Mouse (Mus musculus) midbrain, embryonic 16.5 days (tissue): ENCODE data around the gene Dapl1. TPM values are rescaled to one million over a fixed set of nuclear protein-coding genes. Genes with fewer than 3 reads are reported as not detected.

Experiments
- ATAC-seq: fragments of 200-750 bp; cut with Nextera tagmentation; 2 replicates; pipeline ENCODE4 v1.8.0; 2017; ENCODE audit warnings: moderate TSS enrichment
- H3K27ac ChIP-seq: fragments of 300-500 bp; sonication (generic); 2 replicates; pipeline ENCODE4 v1.5.1; 2014; ENCODE audit warnings: mild to moderate bottlenecking, low read length, mixed read lengths
- H3K27me3 ChIP-seq: fragments of 300-500 bp; sonication (generic); 2 replicates; pipeline ENCODE4 v1.6.1; 2014; ENCODE audit warnings: low read depth, low read length, mixed read lengths; ENCODE audit not compliant: control insufficient read depth, insufficient read depth
- H3K36me3 ChIP-seq: fragments of 300-500 bp; sonication (generic); 2 replicates; pipeline ENCODE4 v1.6.1; 2014; ENCODE audit warnings: mild to moderate bottlenecking, low read length, moderate library complexity, mixed read lengths; ENCODE audit not compliant: control insufficient read depth, insufficient read depth
- H3K4me1 ChIP-seq: fragments of 300-500 bp; sonication (generic); 2 replicates; pipeline ENCODE4 v1.6.1; 2014; ENCODE audit warnings: mild to moderate bottlenecking, low read length, mixed read lengths; ENCODE audit not compliant: control insufficient read depth, insufficient read depth
- H3K4me2 ChIP-seq: fragments of 300-500 bp; sonication (generic); 2 replicates; pipeline ENCODE4 v1.6.1; 2014; ENCODE audit warnings: mild to moderate bottlenecking, low read length, mixed read lengths
- H3K4me3 ChIP-seq: fragments of 300-500 bp; sonication (generic); 2 replicates; pipeline ENCODE4 v1.5.1; 2014; ENCODE audit warnings: low read depth, mild to moderate bottlenecking, low read length, moderate library complexity, mixed read lengths
- H3K9ac ChIP-seq: fragments of 300-500 bp; sonication (generic); 2 replicates; pipeline ENCODE4 v1.6.1; 2014; ENCODE audit warnings: low read depth, low read length, mixed read lengths
- H3K9me3 ChIP-seq: fragments of 300-500 bp; sonication (generic); replicated peaks from 2 replicates; pipeline ENCODE4 v1.6.1; 2014; ENCODE audit warnings: mild to moderate bottlenecking, low read length, mixed read lengths; ENCODE audit not compliant: control insufficient read depth, poor library complexity, severe bottlenecking
- WGBS: fragments of 180-500 bp; shearing (Covaris S2); extraction: QIAGEN DNeasy Blood & Tissue Kit; methylation state at CpG from one replicate; pipeline ENCODE4 v1.1.7; 2014; 5-methylcytosine and 5-hydroxymethylcytosine counted together
- polyA plus RNA-seq: library from polyadenylated mRNA; unstranded; fragments of >200 nt; fragmentation: Nextera tagmentation; extraction: Ambion mirVana; gene quantifications from 2 replicates; pipeline ENCODE4 v1.2.1, GENCODE M21; 2015

The Dapl1 gene
- polyA plus RNA-seq, result 0.67 and 1.6 TPM in 2 replicates

- Histone ChIP-seq H3K4me2 (no peak within 1 kb of the TSS), H3K4me1 (peaks cover 7% of the 10 kb centered on the region; the same call in 1 of the 2 replicates), H3K27ac (no peak within 1 kb of the TSS), H3K27me3 (no peaks in the 10 kb centered on the region), H3K36me3 (no peaks in the 10 kb centered on the region), H3K9me3 (no peaks in the 10 kb centered on the region), H3K4me3 (no peak within 1 kb of the TSS), H3K9ac (no peak within 1 kb of the TSS)
- 68% methylated on average over 9 of the region's 9 CpGs for WGBS
- ATAC-seq, result no peak
Measured at GRCm38 (mm10) chr2:59484438-59484837, at the start of gene Dapl1. TSS of gene Dapl1 (plus strand) at chr2:59484653.

- H3K9me3 ChIP-seq, result no peaks in the 10 kb centered on the region; the same call in 1 of the 2 replicates
- no peak overlapping the region for H3K4me2 ChIP-seq
- H3K4me1 ChIP-seq, result no peaks in the 10 kb centered on the region
- no peaks in the 10 kb centered on the region for H3K27me3 ChIP-seq
- no peak overlapping the region for H3K9ac ChIP-seq
- no peaks in the 10 kb centered on the region for H3K36me3 ChIP-seq
- no peak overlapping the region for H3K4me3 ChIP-seq
- WGBS, result 91% methylated on average over 9 of the region's 9 CpGs
- H3K27ac ChIP-seq, result no peak overlapping the region
- ATAC-seq, result no peak
Measured at GRCm38 (mm10) chr2:59434820-59435219, 49.6 kb upstream of the Dapl1 start.

- H3K9me3 ChIP-seq, result no peaks in the 10 kb centered on the region; the same call in 1 of the 2 replicates
- H3K36me3 ChIP-seq, result no peaks in the 10 kb centered on the region
- no peak overlapping the region for H3K4me3 ChIP-seq
- peak overlapping the region; percentile 48 for H3K4me2 ChIP-seq
- WGBS, result 73% methylated on average over 12 of the region's 12 CpGs
- H3K27ac ChIP-seq, result no peak overlapping the region
- H3K4me1 ChIP-seq, result no peaks in the 10 kb centered on the region
- ATAC-seq, result peak; percentile 71
- H3K9ac ChIP-seq, result no peak overlapping the region
- H3K27me3 ChIP-seq, result no peaks in the 10 kb centered on the region
Measured at GRCm38 (mm10) chr2:59437684-59438393, 46.6 kb upstream of the Dapl1 start.

- Histone ChIP-seq H3K4me2 (peak overlapping the region; percentile 48; the same call in 1 of the 2 replicates), H3K4me3 (no peak overlapping the region), H3K9me3 (no peaks in the 10 kb centered on the region; the same call in 1 of the 2 replicates), H3K27me3 (no peaks in the 10 kb centered on the region), H3K9ac (no peak overlapping the region), H3K4me1 (no peaks in the 10 kb centered on the region), H3K27ac (no peak overlapping the region), H3K36me3 (no peaks in the 10 kb centered on the region)
- ATAC-seq, result peak; percentile 68
- 18% methylated on average over 10 of the region's 10 CpGs for WGBS
Measured at GRCm38 (mm10) chr2:59438479-59438935, 45.9 kb upstream of the Dapl1 start.

- Histone ChIP-seq H3K27me3 (no peaks in the 10 kb centered on the region), H3K4me3 (no peak overlapping the region), H3K9ac (no peak overlapping the region), H3K27ac (no peak overlapping the region), H3K36me3 (no peaks in the 10 kb centered on the region), H3K4me2 (no peak overlapping the region), H3K4me1 (no peaks in the 10 kb centered on the region), H3K9me3 (no peaks in the 10 kb centered on the region; the same call in 1 of the 2 replicates)
- 75% methylated on average over 9 of the region's 9 CpGs for WGBS
- no peak for ATAC-seq
Measured at GRCm38 (mm10) chr2:59439824-59440223, 44.6 kb upstream of the Dapl1 start.

- Histone ChIP-seq H3K4me3 (no peak overlapping the region), H3K4me2 (no peak overlapping the region), H3K36me3 (no peaks in the 10 kb centered on the region), H3K9me3 (no peaks in the 10 kb centered on the region; the same call in 1 of the 2 replicates), H3K27me3 (no peaks in the 10 kb centered on the region), H3K4me1 (no peaks in the 10 kb centered on the region), H3K9ac (no peak overlapping the region), H3K27ac (no peak overlapping the region)
- no peak for ATAC-seq
- 32% methylated on average over 5 of the region's 5 CpGs for WGBS
Measured at GRCm38 (mm10) chr2:59440481-59440880, 44.0 kb upstream of the Dapl1 start.

GRCm38 (mm10) chr2:59441681-59442080 lies 42.8 kb upstream of the Dapl1 start:
- Histone ChIP-seq H3K36me3 (no peaks in the 10 kb centered on the region), H3K27me3 (no peaks in the 10 kb centered on the region), H3K9ac (no peak overlapping the region), H3K4me3 (no peak overlapping the region), H3K27ac (no peak overlapping the region), H3K4me2 (no peak overlapping the region), H3K4me1 (no peaks in the 10 kb centered on the region), H3K9me3 (no peaks in the 10 kb centered on the region)
- 89% methylated on average over 5 of the region's 5 CpGs for WGBS
- ATAC-seq, result no peak

- no peak for ATAC-seq
- H3K27me3 ChIP-seq, result no peaks in the 10 kb centered on the region
- H3K4me2 ChIP-seq, result no peak overlapping the region
- no peaks in the 10 kb centered on the region for H3K36me3 ChIP-seq
- 52% methylated on average over 6 of the region's 6 CpGs for WGBS
- no peaks in the 10 kb centered on the region for H3K9me3 ChIP-seq
- H3K4me1 ChIP-seq, result no peaks in the 10 kb centered on the region
- no peak overlapping the region for H3K9ac ChIP-seq
- no peak overlapping the region for H3K4me3 ChIP-seq
- H3K27ac ChIP-seq, result no peak overlapping the region
Measured at GRCm38 (mm10) chr2:59446671-59447070, 37.8 kb upstream of the Dapl1 start.

- H3K27me3 ChIP-seq, result no peaks in the 10 kb centered on the region
- 78% methylated on average over 2 of the region's 2 CpGs for WGBS
- ATAC-seq, result no peak
- H3K4me1 ChIP-seq, result no peaks in the 10 kb centered on the region
- no peaks in the 10 kb centered on the region for H3K9me3 ChIP-seq
- no peak overlapping the region for H3K9ac ChIP-seq
- H3K4me3 ChIP-seq, result no peak overlapping the region
- H3K4me2 ChIP-seq, result no peak overlapping the region
- H3K36me3 ChIP-seq, result no peaks in the 10 kb centered on the region
- H3K27ac ChIP-seq, result no peak overlapping the region
Measured at GRCm38 (mm10) chr2:59447712-59448111, 36.7 kb upstream of the Dapl1 start.
